Comparison of ENCODE assay signal across 29 mouse cellular contexts in the genomic region with DNA sequence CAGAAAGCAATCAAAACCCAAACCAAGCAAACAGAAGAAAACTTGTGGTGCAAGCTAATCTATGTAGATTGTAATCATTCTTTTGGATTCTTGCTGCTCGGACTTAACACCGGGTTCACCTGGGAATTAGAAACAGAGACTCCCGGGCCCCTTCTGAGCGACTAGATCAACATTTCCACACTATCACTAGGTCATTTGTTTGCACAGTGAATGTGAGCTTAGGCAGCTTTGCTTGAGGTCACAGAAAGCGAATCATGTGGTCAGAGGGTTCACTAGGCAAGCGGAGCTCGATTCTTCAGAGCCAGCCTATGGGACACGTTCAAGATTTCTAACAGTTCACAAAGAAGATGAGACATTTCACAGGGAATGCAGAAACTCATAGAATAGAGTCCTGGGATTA. TPM values are rescaled to one million over a fixed set of nuclear protein-coding genes. Genes with fewer than 3 reads are reported as not detected.
DNase-seq lines count a peak whose midpoint lies in the region; ATAC-seq lines count a peak whose summit lies in the region.
"Had no signal": no experiment of that assay in that cellular context is flagged by ENCODE, and none has a peak within 500 bp of the region (broad histone marks: within the 10 kb centered on the region; RNA-seq: fewer than 3 reads in every experiment).

No protein-coding gene starts in this region.

- H3K4me2 ChIP-seq in midbrain, embryonic 11.5 days: no peak overlapping the region
- H3K4me2 ChIP-seq in midbrain, embryonic 14.5 days (ENCODE audit: low read length): no peak overlapping the region
- no peak overlapping the region for H3K4me2 ChIP-seq in stomach, embryonic 15.5 days
- H3K4me2 ChIP-seq: forebrain, embryonic 13.5 days; heart, embryonic 13.5 days; kidney, embryonic 15.5 days; limb, embryonic 12.5 days; neural tube, embryonic 12.5 days had no signal

- no peaks in the 10 kb centered on the region for H3K4me1 ChIP-seq in midbrain, embryonic 11.5 days (ENCODE audit: control insufficient read depth, insufficient read depth, low read length)
- no peaks in the 10 kb centered on the region for H3K4me1 ChIP-seq in midbrain, embryonic 14.5 days (ENCODE audit: control insufficient read depth, insufficient read depth, low read length)
- H3K4me1 ChIP-seq in stomach, embryonic 15.5 days: no peaks in the 10 kb centered on the region
- H3K4me1 ChIP-seq: forebrain, embryonic 13.5 days; heart, embryonic 13.5 days; hindbrain, embryonic 10.5 days; kidney, embryonic 15.5 days; limb, embryonic 12.5 days; midbrain, embryonic 10.5 days; neural tube, embryonic 12.5 days had no signal

- 76% methylated on average over 8 of the region's 8 CpGs for WGBS in midbrain, embryonic 11.5 days
- WGBS in midbrain, embryonic 14.5 days: 89% methylated on average over 8 of the region's 8 CpGs
- 51% methylated on average over 8 of the region's 8 CpGs for WGBS in stomach, embryonic 15.5 days

- no peaks in the 10 kb centered on the region for H3K36me3 ChIP-seq in midbrain, embryonic 11.5 days (ENCODE audit: control insufficient read depth, insufficient read depth, low read length)
- no peaks in the 10 kb centered on the region for H3K36me3 ChIP-seq in midbrain, embryonic 14.5 days (ENCODE audit: control insufficient read depth, insufficient read depth, low read length)
- no peaks in the 10 kb centered on the region for H3K36me3 ChIP-seq in stomach, embryonic 15.5 days
- H3K36me3 ChIP-seq: heart, embryonic 13.5 days; hindbrain, embryonic 10.5 days; kidney, embryonic 15.5 days; limb, embryonic 12.5 days; midbrain, embryonic 10.5 days; neural tube, embryonic 12.5 days had no signal

- no peak overlapping the region for H3K9ac ChIP-seq in midbrain, embryonic 11.5 days (ENCODE audit: low read length)
- no peak overlapping the region for H3K9ac ChIP-seq in midbrain, embryonic 14.5 days (replicated peaks; ENCODE audit: low read length)
- H3K9ac ChIP-seq in stomach, embryonic 15.5 days: no peak overlapping the region
- H3K9ac ChIP-seq: forebrain, embryonic 13.5 days; heart, embryonic 13.5 days; kidney, embryonic 15.5 days; limb, embryonic 12.5 days; neural tube, embryonic 12.5 days had no signal

- no peak overlapping the region for H3K4me3 ChIP-seq in midbrain, embryonic 11.5 days (ENCODE audit: low read depth, low read length)
- no peak overlapping the region for H3K4me3 ChIP-seq in midbrain, embryonic 14.5 days (replicated peaks; ENCODE audit: low read depth, low read length)
- H3K4me3 ChIP-seq in stomach, embryonic 15.5 days (replicated peaks): no peak overlapping the region
- H3K4me3 ChIP-seq: forebrain, embryonic 13.5 days; heart, adult 2 months; heart, embryonic 13.5 days; hindbrain, embryonic 10.5 days; kidney, embryonic 15.5 days; limb, embryonic 12.5 days; midbrain, embryonic 10.5 days; myocyte; neural tube, embryonic 12.5 days had no signal

- no peaks in the 10 kb centered on the region for H3K27me3 ChIP-seq in midbrain, embryonic 11.5 days (ENCODE audit: control insufficient read depth, insufficient read depth, low read length)
- no peaks in the 10 kb centered on the region for H3K27me3 ChIP-seq in midbrain, embryonic 14.5 days (ENCODE audit: control insufficient read depth, insufficient read depth, low read length)
- H3K27me3 ChIP-seq in stomach, embryonic 15.5 days (replicated peaks): no peaks in the 10 kb centered on the region
- H3K27me3 ChIP-seq: forebrain, embryonic 13.5 days; heart, embryonic 13.5 days; kidney, embryonic 15.5 days; limb, embryonic 12.5 days; neural tube, embryonic 12.5 days had no signal

- peak; percentile 57 for DNase-seq in heart, adult 11 months
- DNase-seq in heart, postnatal 36 days: no peak
- DNase-seq in midbrain, embryonic 11.5 days (ENCODE audit: low spot score, missing footprints): peak; percentile 54
- DNase-seq in midbrain, embryonic 14.5 days: no peak
- no peak for DNase-seq in right cerebral cortex, adult 18-20 months
- DNase-seq in spleen, adult 18-20 months: no peak
- DNase-seq: adrenal gland, postnatal 14 days; cerebellum, adult 11-12 months; cerebellum, adult 9-11 months; gastrocnemius, postnatal 25 days; heart, adult 2 months; heart, postnatal 10 days; kidney, adult 18-20 months; kidney, postnatal 25 days; lung, adult 2 months; lung, postnatal 14 days; right cerebral cortex, postnatal 4 days; thymus, adult 18-20 months; thymus, postnatal 25 days had no signal

- no peak overlapping the region for H3K27ac ChIP-seq in midbrain, embryonic 11.5 days (ENCODE audit: low read depth, low read length)
- no peak overlapping the region for H3K27ac ChIP-seq in midbrain, embryonic 14.5 days (replicated peaks; ENCODE audit: low read depth, low read length)
- H3K27ac ChIP-seq in stomach, embryonic 15.5 days: no peak overlapping the region
- H3K27ac ChIP-seq: forebrain, embryonic 13.5 days; heart, adult 2 months; heart, embryonic 13.5 days; hindbrain, embryonic 10.5 days; kidney, embryonic 15.5 days; limb, embryonic 12.5 days; midbrain, embryonic 10.5 days; neural tube, embryonic 12.5 days had no signal

- no peaks in the 10 kb centered on the region for H3K9me3 ChIP-seq in midbrain, embryonic 11.5 days (ENCODE audit: control insufficient read depth, low read length)
- H3K9me3 ChIP-seq in midbrain, embryonic 14.5 days (ENCODE audit: control insufficient read depth, low read length): no peaks in the 10 kb centered on the region
- no peaks in the 10 kb centered on the region for H3K9me3 ChIP-seq in stomach, embryonic 15.5 days
- H3K9me3 ChIP-seq: forebrain, embryonic 13.5 days; hindbrain, embryonic 10.5 days; kidney, embryonic 15.5 days; limb, embryonic 12.5 days; midbrain, embryonic 10.5 days had no signal

- no peak for ATAC-seq in midbrain, embryonic 11.5 days (ENCODE audit: low FRiP score)
- ATAC-seq in midbrain, embryonic 14.5 days (ENCODE audit: low FRiP score, low TSS enrichment): no peak
- peak; percentile 72 for ATAC-seq in stomach, embryonic 15.5 days (ENCODE audit: insufficient read depth, low FRiP score, low read depth)
- ATAC-seq: forebrain, embryonic 13.5 days; hindbrain, embryonic 16.5 days had no signal

- intact Hi-C loops in heart, postnatal 36 days (cut with DNase I): no loop called here

RNA-seq across cellular contexts. Expression of a gene that starts 53.5 kb away (rescaled TPM):
- 10 to 100 TPM; 25.9 to 27.9 TPM for total RNA-seq in heart, postnatal 36 days (2021)
- polyA plus RNA-seq in midbrain, embryonic 11.5 days (2014; fragmentation: Nextera tagmentation; extraction: Ambion mirVana): 12.0 and 14.4 TPM in 2 replicates
- polyA plus RNA-seq in midbrain, embryonic 14.5 days (2014; fragmentation: Nextera tagmentation; extraction: Ambion mirVana): 13.4 and 15.6 TPM in 2 replicates
- polyA plus RNA-seq in stomach, embryonic 15.5 days (2015; fragmentation: Nextera tagmentation; extraction: Ambion mirVana): 21.3 and 23.4 TPM in 2 replicates

Comparison
In these comparisons a context has a peak if more than half of its experiments do, and no peak if none do; other contexts are left out.
1. DNase-seq: peak in heart, adult 11 months (single experiment) and midbrain, embryonic 11.5 days (single experiment); none in heart, postnatal 36 days (0 of 2), midbrain, embryonic 14.5 days (single experiment), right cerebral cortex, adult 18-20 months (single experiment) and spleen, adult 18-20 months (0 of 2).